Mouse (Mus musculus) right cerebral cortex, postnatal 4 days (tissue): ENCODE results near the gene Glra1.

Experiments used
- DNase-seq: peaks from one replicate; pipeline ENCODE4 v3.0.0-alpha.2; 2022

Gene Glra1

DNA sequence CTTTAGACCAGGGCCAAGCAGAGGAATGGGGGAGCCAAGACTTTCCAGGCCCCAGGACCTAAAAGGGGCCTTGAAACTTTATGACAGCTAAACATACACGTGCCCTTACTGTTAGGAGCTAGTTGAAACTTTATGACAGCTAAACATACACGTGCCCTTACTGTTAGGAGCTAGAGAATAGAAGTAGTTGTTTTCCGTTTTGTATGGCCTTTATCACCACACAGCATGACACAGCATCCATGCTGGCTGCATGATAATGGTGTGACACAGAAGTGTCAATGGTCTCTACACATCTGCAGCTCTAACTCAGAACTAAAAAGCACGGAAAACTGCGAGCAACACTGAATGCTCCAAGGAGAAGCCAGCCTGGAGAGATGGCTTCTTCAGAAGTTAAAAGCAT lies 90.3 kb downstream of the Glra1 start:
- DNase-seq: no peak

DNA sequence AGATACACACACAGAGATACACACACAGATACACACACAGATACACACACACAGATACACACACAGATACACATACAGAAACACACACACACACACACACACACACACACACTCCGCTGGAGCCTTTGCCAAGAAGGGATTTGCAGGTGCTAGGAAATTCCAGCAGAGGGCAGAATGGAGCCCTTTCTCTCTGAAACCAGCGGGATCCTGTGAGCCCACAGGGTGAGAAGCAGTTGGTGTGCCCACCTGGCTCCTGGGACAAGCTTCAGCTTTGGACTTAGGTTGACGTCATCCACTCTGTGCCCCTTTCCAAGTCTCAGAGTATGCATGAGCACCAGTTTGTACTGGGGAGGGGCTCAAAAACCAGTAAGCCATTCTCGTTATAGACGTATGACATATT lies 96.6 kb downstream of the Glra1 start:
- peak; percentile 25 for DNase-seq

DNA sequence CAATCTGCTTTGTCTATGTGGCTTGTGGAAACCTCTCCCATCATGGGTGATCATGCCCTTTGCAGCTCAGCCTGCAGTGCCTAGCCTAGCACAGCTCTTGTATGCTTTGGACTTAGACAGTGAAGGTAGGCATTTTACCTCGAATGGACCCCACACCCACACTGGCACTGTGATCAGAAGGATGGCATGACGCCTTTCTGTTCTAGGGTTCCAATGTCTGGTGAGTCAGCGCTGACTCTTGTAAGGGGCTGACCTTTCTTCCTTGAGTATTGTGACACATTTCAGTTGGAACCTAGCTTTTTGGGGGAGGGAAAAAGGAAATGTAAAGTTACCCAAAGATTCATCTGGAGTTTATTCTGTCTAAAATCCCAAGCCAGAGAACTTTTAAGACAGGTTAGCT lies 102.5 kb downstream of the Glra1 start:
- no peak for DNase-seq

DNA sequence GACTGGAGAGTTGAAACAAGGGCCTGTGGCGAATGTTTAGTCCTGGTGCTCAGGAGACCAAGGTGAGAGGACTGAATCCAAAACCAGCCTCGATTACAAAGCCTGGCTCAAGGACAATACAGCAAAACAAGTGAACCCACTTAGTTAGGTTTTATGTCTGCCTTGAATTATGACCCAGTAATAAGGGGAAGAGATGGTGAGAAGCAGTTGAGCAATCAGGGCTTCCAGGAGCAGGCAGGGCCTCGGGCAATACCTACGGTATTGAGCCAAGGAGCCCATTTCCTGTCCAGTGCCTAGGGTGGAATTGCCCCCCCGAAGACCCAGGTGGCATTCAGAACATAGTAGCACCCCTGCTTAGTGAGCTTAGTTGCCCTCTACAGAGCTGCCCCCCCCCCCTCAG lies 105.1 kb downstream of the Glra1 start:
- DNase-seq: no peak

DNA sequence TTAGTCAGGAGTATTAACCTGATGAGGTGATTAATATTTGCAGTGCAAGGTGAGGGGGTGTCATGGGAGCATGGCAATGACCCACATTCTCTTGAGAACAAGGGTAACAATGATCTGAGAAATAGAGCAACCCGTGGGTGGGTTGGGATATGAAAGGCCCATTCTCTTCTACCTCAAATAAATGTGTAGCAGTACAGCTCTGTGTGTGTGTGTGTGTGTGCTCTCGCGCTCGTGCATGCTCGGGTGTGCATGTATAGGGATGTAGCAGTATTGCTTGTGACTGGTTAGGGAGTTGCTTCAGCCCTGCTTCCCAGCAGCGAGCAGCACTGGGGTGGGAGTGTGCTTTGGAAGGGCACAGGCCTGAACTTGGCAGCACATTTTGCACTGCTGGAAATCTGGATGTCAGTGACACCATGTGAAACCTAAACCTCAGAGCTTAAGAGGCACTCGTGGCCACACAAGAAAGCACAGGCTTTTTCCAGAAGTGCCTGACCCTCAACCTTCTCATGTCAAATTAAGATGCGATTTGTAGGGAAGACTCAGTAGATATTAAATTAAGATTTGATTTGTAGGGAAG lies 106.0 kb downstream of the Glra1 start:
- no peak for DNase-seq

DNA sequence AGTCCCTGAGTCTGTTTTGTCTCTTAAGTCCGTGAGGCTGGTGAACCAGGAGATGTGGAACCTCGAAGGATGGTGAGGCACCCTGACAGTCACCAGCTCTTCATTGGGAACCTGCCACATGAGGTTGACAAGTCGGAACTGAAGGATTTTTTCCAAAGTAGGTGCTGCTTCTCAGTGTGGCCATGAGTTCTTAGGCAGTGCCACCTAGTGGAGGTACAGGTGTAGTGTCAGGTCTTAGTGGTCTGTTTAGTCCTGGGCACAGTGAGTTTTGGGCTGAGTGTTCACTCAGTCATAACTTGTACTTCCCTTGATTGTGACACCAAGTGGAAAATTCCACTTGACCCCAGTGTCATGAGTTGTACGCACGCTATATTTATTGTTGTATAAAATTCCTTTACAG lies 110.1 kb downstream of the Glra1 start:
- DNase-seq: peak; percentile 25

DNA sequence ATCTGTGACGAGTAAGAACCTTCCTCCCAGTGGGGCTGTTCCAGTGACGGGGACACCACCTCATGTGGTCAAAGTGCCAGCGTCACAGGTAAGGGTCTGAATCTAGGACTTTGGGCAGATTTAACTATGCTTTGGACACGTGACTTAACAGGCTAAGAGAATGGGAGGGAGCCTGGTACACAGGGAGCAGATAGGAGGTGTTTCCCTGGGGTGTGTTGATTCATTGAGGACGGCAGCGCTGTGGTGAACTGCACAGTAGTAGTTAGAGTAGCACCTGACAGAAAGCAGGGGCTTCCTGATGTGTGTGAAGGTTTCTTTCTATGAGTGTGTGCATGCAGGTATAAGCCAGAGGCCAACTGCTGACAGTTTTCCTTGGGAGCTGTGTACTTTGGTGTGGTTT lies 111.8 kb downstream of the Glra1 start:
- no peak for DNase-seq

DNA sequence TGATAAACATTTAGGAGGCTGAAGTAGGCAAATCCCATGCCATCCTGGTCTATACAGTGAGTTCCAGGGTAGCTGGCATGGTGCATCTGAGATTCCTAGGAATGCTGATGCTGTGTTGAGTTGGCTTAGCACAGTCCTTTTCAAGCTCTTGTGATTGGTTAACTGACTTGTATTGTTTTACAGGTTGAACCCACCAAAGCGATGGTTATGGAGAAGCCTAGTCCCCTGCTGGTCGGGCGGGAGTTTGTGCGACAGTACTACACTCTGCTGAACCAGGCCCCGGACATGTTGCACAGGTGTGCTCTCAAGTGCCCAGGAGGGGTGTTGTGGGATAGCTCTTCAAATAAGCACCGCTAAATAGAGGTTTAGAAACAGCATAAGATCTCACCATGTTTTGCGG lies 122.6 kb downstream of the Glra1 start:
- no peak for DNase-seq

DNA sequence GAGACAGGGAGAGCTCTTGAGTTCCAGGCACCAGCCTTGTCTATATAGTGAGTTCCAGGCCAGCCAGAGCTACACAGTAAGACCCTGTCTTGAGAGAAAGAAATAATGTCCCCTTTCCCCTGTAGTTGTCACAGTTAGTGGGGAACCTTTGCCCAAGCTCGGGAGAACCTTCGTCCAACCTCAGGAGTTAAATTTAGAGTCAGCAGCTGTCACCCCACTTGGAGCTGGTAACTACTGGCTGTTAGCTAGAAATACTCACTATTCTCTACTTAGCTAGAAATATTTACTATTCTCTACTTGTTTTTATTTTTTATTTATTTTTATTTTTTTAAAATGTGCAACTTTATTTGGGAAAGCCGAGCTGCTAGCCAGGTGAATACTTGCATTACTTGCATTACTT lies 134.8 kb downstream of the Glra1 start:
- no peak for DNase-seq

DNA sequence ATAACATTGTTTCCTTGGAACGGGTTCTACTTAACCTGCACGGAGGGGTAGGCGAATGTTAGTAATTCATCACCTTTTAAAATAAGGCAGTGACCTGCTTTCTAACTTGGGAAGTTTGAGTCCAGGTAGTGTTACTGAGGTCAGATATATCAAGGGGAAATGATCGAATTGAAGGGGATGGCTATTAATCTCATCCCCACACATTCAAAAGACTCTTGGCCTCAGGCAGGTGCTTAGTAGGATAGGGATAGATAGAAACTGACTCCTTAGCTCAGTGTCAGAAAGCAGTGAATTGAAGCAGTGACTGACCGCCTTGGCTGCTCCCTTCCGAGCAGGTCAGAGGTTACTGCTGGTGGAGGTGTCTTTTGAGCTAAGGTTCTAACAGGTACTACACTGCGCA lies 136.5 kb downstream of the Glra1 start:
- no peak for DNase-seq

DNA sequence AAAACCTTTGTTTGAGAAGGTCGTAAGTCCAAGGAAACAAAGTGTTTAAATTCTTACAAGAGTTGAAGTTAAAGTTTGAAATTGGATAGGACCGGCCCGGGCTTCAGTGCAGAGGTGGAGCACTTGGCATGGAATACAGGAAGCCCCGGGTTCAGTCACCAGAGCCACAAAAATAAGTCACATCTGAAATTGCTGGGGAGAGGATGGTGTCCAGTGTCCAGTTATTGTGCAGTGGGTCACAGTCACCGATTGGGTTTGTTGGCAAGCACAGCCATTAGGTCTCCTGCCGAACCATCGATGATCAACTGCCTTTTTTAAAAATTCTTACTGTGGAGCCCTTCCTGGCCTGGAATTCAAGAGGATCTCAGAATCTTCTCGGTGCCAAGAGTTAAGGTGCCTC lies 137.2 kb downstream of the Glra1 start:
- no peak for DNase-seq

DNA sequence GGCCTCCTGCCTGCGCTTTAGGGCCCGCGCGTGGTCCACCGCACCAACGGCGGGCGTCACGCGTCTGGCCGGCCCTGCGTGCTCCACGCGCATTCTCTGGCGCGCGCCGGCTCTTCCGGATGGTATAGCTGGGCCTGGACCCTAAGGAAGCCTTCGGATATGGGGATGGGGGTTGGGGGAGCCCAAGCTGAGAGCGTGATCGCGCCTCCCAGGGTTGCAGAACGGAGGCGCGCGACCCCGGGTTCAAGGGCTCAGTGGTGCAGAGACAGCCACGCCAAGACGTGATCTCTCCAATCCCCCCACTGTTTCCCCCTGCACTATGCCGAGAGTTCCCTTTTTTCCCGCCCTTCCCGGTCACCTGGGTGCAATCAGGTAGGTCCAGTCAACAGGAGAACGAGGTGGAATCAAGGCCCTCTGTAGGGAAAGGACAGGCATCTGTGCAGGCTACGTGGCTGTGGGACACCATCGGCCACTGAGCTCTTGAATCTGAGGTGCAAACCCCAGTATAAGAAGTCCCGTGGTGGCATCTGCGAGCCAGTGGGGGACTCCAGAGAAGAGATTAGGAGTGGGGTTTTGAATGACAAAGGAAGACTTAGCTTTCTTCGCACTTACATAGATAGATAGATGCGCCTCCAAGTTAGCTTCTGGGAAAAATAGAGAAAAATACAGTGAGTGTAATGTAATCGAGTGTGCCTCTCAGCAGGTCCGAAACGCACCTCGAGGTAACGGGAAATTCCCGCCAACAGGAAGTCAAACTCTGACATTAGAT lies 137.9 kb downstream of the Glra1 start:
- no peak for DNase-seq

DNA sequence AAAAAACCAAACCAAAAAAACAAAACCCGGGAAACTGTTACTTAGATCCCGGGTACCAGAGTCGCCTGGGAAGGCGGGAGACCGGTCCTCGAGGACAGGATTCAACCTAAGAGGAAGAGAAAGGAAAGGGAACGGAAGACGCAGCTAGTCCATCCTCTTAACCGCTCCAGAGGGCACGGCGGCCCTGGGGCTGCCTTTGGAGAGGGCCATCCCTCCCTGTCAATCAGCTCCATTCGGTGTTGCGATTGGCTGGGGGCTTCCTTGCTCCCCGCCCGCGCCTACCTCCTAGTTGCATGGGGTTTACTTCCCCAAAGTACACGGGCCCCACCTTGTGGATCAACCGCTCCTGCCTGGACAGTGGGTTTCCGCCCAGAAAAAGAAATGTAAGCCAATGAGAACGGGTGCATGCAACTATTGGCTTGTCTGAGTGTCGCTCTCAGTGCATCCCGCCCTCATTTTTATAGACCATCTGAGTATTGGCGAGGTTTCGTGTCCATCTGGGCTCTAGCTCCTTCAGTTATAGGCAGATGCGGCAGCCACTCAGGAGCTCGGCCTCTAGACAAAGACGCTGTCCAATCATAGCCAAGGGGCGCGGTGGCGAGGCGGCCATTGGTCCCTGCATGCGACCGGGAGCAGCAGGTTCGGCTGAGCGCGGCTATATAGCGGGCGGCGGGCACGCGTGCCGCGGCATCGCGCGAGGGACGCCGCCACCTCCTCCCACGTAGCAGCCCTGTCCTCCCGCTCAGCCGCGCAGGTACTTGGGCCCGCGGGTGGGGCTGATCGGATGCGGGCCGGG lies 138.8 kb downstream of the Glra1 start, which contains the start of gene G3bp1:
Gene G3bp1, plus strand, starts transcription at position 638 of the 796 bp plus-strand sequence.
- peak; percentile 98 for DNase-seq

DNA sequence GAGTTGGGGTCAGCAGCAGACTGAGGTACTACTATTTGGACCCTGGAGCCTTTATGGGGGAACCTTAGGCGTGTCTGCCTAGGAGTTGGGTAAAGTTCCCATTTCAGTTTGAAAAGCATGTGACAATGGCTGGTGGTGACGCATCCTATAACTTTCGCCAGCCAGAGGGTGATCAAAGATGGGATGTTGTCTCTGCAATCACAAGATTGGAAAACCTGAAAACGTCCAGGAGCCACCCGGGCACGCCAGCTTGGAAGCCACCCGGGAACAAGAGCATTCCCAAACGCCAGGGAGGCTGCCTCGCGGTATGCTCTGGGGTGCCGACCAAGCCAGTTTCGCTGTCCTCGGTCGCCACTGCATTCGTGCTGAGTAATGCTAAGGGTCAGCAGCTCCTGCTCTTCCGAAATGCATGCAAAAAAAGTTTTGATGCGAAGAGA lies 139.4 kb downstream of the Glra1 start:
- DNase-seq: peak; percentile 33

DNA sequence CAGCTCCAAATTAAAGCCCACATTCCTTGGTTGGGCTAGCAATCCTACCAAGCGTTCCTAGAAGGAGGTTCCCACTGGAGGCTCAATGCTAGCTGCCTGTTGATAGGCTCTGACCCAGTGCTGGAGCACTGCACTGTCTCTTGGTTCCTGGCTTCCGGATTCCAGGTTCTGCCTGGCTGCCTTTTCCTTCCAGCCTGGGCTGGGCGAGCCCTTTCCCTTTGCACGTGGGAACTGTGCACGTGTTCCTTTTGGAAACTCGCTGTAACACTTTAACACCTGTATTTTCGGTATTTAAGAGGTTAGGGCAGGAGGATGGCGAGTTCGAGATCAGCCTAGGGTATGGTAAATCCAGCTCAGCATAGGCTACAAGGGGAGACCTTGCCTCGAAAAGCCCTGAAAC lies 140.0 kb downstream of the Glra1 start:
- no peak for DNase-seq

DNA sequence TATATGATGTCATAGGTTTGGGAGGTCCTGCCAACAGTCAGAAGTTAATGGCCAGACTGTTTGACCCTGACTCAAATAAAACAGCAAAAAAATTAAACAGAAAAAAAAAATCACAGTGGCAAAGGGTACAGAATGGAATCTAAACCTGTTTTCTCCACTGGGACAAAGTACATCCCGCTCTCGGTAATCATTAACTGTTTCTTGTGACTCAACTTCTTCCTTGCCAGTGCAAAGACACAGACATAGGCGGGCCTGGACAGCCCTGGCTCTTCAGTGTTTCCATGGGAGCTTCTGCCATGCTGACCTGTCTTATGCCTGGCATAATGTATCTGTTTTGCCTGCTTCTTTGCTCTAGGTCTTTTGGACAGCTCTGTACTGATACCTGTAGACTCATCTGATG lies 142.8 kb downstream of the Glra1 start:
- DNase-seq: no peak

DNA sequence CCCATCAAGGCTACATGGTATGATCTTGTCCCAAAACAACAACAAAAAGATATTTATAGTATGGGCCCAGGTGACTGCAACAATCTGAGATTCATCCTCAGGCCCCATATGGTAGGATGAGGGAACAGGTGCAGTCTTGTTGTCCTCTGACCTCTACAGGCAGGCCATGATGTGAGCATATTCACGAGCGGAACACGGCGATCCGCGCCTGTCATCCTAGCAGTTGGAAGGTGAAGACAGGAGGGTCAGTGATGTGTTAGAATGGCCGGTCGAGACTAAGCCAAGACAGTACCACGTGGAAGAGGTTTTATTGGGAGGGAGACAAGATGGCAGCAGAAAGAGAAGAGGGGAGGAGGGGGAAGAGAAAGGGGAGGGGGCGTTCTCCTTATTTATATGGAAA lies 143.3 kb downstream of the Glra1 start:
- DNase-seq: no peak
